Mouse (Mus musculus): Measurements from ENCODE around the gene Slc25a45. TPM values are rescaled to one million over a fixed set of nuclear protein-coding genes. Genes with fewer than 3 reads are reported as not detected.

The Slc25a45 gene
- polyA plus RNA-seq, 1 experiment from 2014 or later: 5.9 TPM

GRCm38 (mm10) chr19:5841999-5842784 lies 35.4 kb upstream of the Slc25a45 start:
- Histone ChIP-seq H3K4me3 (replicated peaks) (peak overlapping the region; percentile 45), H3K27me3 (no peaks in the 10 kb centered on the region), H3K9ac (no peak overlapping the region), H3K27ac (replicated peaks) (peak overlapping the region; percentile 99), H3K36me3 (no peaks in the 10 kb centered on the region), H3K9me3 (replicated peaks) (no peaks in the 10 kb centered on the region), H3K4me1 (peaks cover 73% of the 10 kb centered on the region), H3K4me2 (replicated peaks) (peak overlapping the region; percentile 63)
- ATAC-seq (ENCODE audit: insufficient number of reproducible peaks, low FRiP score, low TSS enrichment, low read depth): no peak
- WGBS: 63% methylated on average over 5 of the region's 5 CpGs

DNA sequence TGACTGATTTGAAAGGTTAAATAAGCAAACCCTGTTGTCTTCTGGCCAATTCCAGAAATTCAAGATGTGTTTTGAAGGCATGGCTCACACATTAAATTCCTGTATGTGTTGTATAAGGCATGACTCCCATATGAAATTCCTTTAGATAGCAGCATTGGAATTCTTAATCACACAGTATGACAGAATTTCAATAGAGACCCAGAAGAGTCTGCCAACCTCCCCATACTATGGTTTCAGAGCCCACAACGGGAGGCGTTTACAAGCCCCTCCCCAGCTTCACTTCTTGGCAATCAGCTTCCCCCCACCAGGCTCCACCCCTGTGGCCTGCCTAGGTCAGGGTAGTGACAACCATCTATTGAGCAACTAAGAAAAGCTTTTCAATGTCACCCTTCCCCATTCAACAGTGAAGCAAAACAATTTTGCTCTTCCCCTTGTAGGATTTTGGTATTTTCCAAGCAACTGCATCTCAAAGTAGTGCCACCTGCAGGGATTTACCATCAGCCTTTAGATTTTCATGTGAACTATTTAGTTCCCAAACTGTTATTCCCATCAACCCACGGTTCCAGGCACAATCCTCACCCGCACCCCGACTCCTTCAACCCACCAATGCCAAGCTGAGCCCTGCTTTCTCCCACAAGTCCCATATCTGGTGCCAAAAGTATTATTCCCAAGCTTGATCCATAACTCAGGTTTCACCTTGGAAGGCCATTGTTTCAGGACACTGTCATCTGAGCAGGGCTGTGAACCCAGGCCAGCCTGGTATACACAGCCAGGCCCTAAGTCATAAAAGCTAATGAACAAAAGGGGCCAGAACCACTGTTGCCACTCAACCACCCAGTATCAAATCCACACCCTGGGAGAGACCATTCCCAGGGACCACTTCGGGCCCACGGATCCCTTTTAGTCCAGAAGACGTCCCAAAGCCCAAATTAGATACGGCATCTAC lies 34.5 kb upstream of the Slc25a45 start:
- WGBS: 63% methylated on average over 9 of the region's 9 CpGs
- peak overlapping the region; percentile 45 for H3K4me3 ChIP-seq (replicated peaks)
- H3K4me2 ChIP-seq (replicated peaks): peak overlapping the region; percentile 63
- no peak for ATAC-seq (ENCODE audit: insufficient number of reproducible peaks, low FRiP score, low TSS enrichment, low read depth)
- no peaks in the 10 kb centered on the region for H3K27me3 ChIP-seq
- H3K36me3 ChIP-seq: no peaks in the 10 kb centered on the region
- no peaks in the 10 kb centered on the region for H3K9me3 ChIP-seq (replicated peaks)
- H3K9ac ChIP-seq: peak overlapping the region; percentile 4; the same call in 1 of the 2 replicates
- H3K27ac ChIP-seq (replicated peaks): peak overlapping the region; percentile 99
- H3K4me1 ChIP-seq: peaks cover 76% of the 10 kb centered on the region

GRCm38 (mm10) chr19:5843781-5844691 lies 33.6 kb upstream of the Slc25a45 start:
- Histone ChIP-seq H3K36me3 (no peaks in the 10 kb centered on the region), H3K9me3 (replicated peaks) (no peaks in the 10 kb centered on the region), H3K9ac (peak overlapping the region; percentile 42; the same call in 1 of the 2 replicates), H3K4me1 (peaks cover 85% of the 10 kb centered on the region), H3K27ac (replicated peaks) (peak overlapping the region; percentile 99), H3K27me3 (no peaks in the 10 kb centered on the region), H3K4me2 (replicated peaks) (peak overlapping the region; percentile 63), H3K4me3 (replicated peaks) (peak overlapping the region; percentile 45)
- 73% methylated on average over 30 of the region's 30 CpGs for WGBS
- ATAC-seq (ENCODE audit: insufficient number of reproducible peaks, low FRiP score, low TSS enrichment, low read depth): no peak

GRCm38 (mm10) chr19:5844831-5845318 lies 32.7 kb upstream of the Slc25a45 start:
- H3K4me2 ChIP-seq (replicated peaks): peak overlapping the region; percentile 63
- no peaks in the 10 kb centered on the region for H3K36me3 ChIP-seq
- no peak for ATAC-seq (ENCODE audit: insufficient number of reproducible peaks, low FRiP score, low TSS enrichment, low read depth)
- peak overlapping the region; percentile 45 for H3K4me3 ChIP-seq (replicated peaks)
- peak overlapping the region; percentile 99 for H3K27ac ChIP-seq (replicated peaks)
- no peaks in the 10 kb centered on the region for H3K9me3 ChIP-seq (replicated peaks)
- H3K9ac ChIP-seq: peak overlapping the region; percentile 42; the same call in 1 of the 2 replicates
- peaks cover 90% of the 10 kb centered on the region for H3K4me1 ChIP-seq
- 69% methylated on average over 12 of the region's 12 CpGs for WGBS
- H3K27me3 ChIP-seq: no peaks in the 10 kb centered on the region

- H3K27ac ChIP-seq (replicated peaks): peak overlapping the region; percentile 99
- peak overlapping the region; percentile 63 for H3K4me2 ChIP-seq (replicated peaks)
- no peaks in the 10 kb centered on the region for H3K36me3 ChIP-seq
- H3K4me3 ChIP-seq (replicated peaks): peak overlapping the region; percentile 45
- peak; percentile 66 for ATAC-seq (ENCODE audit: insufficient number of reproducible peaks, low FRiP score, low TSS enrichment, low read depth)
- peak overlapping the region; percentile 42; the same call in 1 of the 2 replicates for H3K9ac ChIP-seq
- no peaks in the 10 kb centered on the region for H3K9me3 ChIP-seq (replicated peaks)
- WGBS: 4% methylated on average over 45 of the region's 45 CpGs
- H3K4me1 ChIP-seq: peaks cover 92% of the 10 kb centered on the region
- H3K27me3 ChIP-seq: no peaks in the 10 kb centered on the region
Observed at GRCm38 (mm10) chr19:5845319-5846135, 32.1 kb upstream of the Slc25a45 start.

DNA sequence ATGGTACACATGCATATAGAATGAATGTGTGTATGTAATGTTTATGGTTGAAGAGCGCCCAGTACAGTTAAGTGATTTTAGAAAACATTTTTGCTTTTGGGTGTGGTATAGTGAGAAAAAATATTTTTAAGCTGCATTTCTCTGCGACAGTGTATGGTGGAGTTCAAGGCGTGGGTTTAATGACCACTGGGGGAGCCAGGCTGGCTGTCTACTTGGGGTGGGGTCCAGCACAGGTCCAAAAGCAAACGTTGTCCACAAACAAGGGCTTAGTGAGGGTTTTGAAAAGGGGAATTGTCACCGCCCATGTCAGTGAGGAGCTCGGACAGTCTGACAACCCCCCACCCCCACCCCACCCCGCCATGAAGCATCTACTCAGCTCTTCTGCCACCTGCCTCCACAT lies 31.5 kb upstream of the Slc25a45 start:
- 1% methylated on average over 7 of the region's 7 CpGs for WGBS
- H3K4me1 ChIP-seq: peaks cover 90% of the 10 kb centered on the region
- peak overlapping the region; percentile 63 for H3K4me2 ChIP-seq (replicated peaks)
- peak overlapping the region; percentile 45 for H3K4me3 ChIP-seq (replicated peaks)
- H3K27me3 ChIP-seq: no peaks in the 10 kb centered on the region
- no peaks in the 10 kb centered on the region for H3K9me3 ChIP-seq (replicated peaks)
- peak overlapping the region; percentile 10; the same call in 1 of the 2 replicates for H3K9ac ChIP-seq
- peak overlapping the region; percentile 99 for H3K27ac ChIP-seq (replicated peaks)
- ATAC-seq (ENCODE audit: insufficient number of reproducible peaks, low FRiP score, low TSS enrichment, low read depth): peak; percentile 5
- 0 out of 2 replicates have a peak, but pooled peaks cover 4% of the 10 kb centered on the region for H3K36me3 ChIP-seq

DNA sequence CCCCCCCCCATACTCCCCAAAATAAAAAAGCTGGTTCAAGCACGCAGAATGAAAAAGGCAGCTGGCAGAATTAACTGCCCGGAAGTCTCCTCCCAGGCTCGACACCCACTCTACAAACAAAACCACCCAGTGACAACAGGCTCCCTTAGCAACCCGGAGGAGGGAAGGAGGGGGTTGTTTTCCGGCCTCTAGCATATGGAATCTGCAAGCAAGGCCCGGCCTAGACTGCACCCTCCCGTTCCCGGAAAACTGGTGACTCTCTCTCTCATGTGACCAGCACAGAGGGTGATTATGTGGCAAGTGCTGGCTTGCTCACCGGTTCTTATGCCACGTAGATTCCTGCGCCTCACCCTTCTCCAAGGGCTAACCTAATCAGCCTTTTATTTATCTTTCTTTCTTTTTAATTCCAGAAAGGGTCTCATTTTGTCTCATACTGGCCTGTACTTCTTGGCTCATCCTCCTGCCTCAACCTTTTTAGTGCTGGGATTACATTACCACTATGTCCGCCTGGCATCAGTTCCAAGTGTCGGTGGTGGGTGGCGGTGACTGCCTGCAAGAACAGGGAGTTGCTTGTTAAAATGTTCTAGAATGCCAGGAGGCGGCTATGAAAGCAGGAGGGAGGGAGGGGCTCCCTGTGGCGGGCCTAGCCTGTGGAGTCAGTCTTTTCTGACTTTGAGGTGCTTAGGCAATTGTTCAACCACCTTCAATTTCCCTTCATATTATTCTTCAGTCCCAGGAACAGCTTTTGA lies 30.9 kb upstream of the Slc25a45 start:
- H3K36me3 ChIP-seq: 0 out of 2 replicates have a peak, but pooled peaks cover 6% of the 10 kb centered on the region
- peak overlapping the region; percentile 99 for H3K27ac ChIP-seq (replicated peaks)
- H3K9ac ChIP-seq: peak overlapping the region; percentile 18; the same call in 1 of the 2 replicates
- H3K4me2 ChIP-seq (replicated peaks): peak overlapping the region; percentile 63
- 2% methylated on average over 16 of the region's 16 CpGs for WGBS
- peak; percentile 84 for ATAC-seq (ENCODE audit: insufficient number of reproducible peaks, low FRiP score, low TSS enrichment, low read depth)
- H3K27me3 ChIP-seq: no peaks in the 10 kb centered on the region
- no peaks in the 10 kb centered on the region for H3K9me3 ChIP-seq (replicated peaks)
- H3K4me3 ChIP-seq (replicated peaks): peak overlapping the region; percentile 45
- peaks cover 90% of the 10 kb centered on the region for H3K4me1 ChIP-seq

DNA sequence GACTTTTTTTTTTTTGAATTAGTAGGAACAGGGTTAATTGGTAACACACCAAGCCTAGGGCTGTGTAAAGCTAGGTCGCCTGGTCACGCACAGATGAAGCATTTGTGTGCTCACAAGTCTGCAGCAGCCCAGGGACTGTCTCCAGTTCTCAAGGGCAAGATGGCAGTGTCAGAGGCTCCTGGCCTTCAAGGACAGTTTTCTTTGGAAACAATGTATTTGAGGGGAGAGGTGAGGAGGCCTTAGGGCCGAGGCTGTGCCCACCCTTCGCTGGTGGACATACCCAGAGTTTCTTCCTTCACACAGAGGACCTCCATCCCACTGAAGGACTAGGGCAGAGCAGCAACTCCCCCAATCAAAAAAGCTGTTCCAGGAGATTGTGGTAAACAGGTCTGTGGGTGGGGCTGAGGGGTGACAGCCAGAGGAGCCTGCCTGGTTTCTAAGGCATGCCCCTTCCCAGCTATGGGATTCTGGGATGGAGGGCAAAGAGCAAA lies 30.3 kb upstream of the Slc25a45 start:
- no peak overlapping the region for H3K4me3 ChIP-seq (replicated peaks)
- peaks cover 10% of the 10 kb centered on the region for H3K36me3 ChIP-seq
- ATAC-seq (ENCODE audit: insufficient number of reproducible peaks, low FRiP score, low TSS enrichment, low read depth): no peak
- H3K9ac ChIP-seq: no peak overlapping the region
- H3K9me3 ChIP-seq (replicated peaks): no peaks in the 10 kb centered on the region
- no peaks in the 10 kb centered on the region for H3K27me3 ChIP-seq
- peak overlapping the region; percentile 99 for H3K27ac ChIP-seq (replicated peaks)
- WGBS: 33% methylated on average over 4 of the region's 4 CpGs
- H3K4me2 ChIP-seq (replicated peaks): peak overlapping the region; percentile 63
- H3K4me1 ChIP-seq: peaks cover 85% of the 10 kb centered on the region

Data from embryonic facial prominence, embryonic 15.5 days (tissue).